Mouse (Mus musculus) gastrocnemius, postnatal 14 days (tissue): ENCODE data around the gene Tigd3. TPM values are rescaled to one million over a fixed set of nuclear protein-coding genes. Genes with fewer than 3 reads are reported as not detected.
A peak's percentile ranks its signal among the peaks of the same experiment; 100 is the strongest.

Experiments
- DNase-seq: peaks from one replicate; pipeline ENCODE4 v3.0.0; 2021; ENCODE audit warnings: mixed read lengths
- intact Hi-C: fragments of 180-260 bp; cut with DNase I; formaldehyde crosslinking; loops from one replicate; pipeline ENCODE4 v1.15.1; 2025; ENCODE audit warnings: low total_unique reads
- total RNA-seq, 2 experiments: library from RNA; stranded (reverse); gene quantifications; 2 replicates each; pipeline ENCODE4 v1.2.3; 2021

Gene Tigd3
- total RNA-seq, 2 experiments from 2014 or later, result 0.42 to 0.66 TPM

- intact Hi-C loops, result loop anchor here (5.0 kb wide), 1 partner anchor 94 kb away; no protein-coding TSS in a partner anchor
- no peak for DNase-seq
Measured at GRCm38 (mm10) chr19:5881155-5881554, 12.8 kb downstream of the Tigd3 start.

GRCm38 (mm10) chr19:5879735-5880134 is 14.2 kb downstream of the Tigd3 start:
- intact Hi-C loops, result loop anchor here (5.0 kb wide), 1 partner anchor 92 kb away; no protein-coding TSS in a partner anchor

GRCm38 (mm10) chr19:5878916-5879315 is 15.0 kb downstream of the Tigd3 start:
- no peak for DNase-seq
- intact Hi-C loops, result no loop called here

More at GRCm38 (mm10) chr19:5879735-5880134, 14.2 kb downstream of the Tigd3 start:
- no peak for DNase-seq

GRCm38 (mm10) chr19:5878362-5878722 is 15.6 kb downstream of the Tigd3 start:
- intact Hi-C loops, result no loop called here
- no peak for DNase-seq

GRCm38 (mm10) chr19:5877618-5878361 is 16.2 kb downstream of the Tigd3 start, which contains the start of gene Slc25a45:
Gene Slc25a45 (plus strand): TSS chr19:5877808.
- peak; percentile 80 for DNase-seq
- intact Hi-C loops, result no loop called here

GRCm38 (mm10) chr19:5874969-5875480 is 18.9 kb downstream of the Tigd3 start, which contains the start of gene Frmd8:
Gene Frmd8 (minus strand): TSS chr19:5875274.
- DNase-seq, result peak; percentile 95
- intact Hi-C loops, result no loop called here

GRCm38 (mm10) chr19:5874391-5874968 is 19.5 kb downstream of the Tigd3 start:
- DNase-seq, result no peak
- intact Hi-C loops, result no loop called here

GRCm38 (mm10) chr19:5872931-5873556 is 20.9 kb downstream of the Tigd3 start:
- no peak for DNase-seq
- intact Hi-C loops, result no loop called here

GRCm38 (mm10) chr19:5872528-5872927 is 21.4 kb downstream of the Tigd3 start:
- DNase-seq, result no peak
- intact Hi-C loops, result no loop called here

- intact Hi-C loops, result no loop called here
- no peak for DNase-seq
Measured at GRCm38 (mm10) chr19:5871683-5872082, 22.3 kb downstream of the Tigd3 start.

- no peak for DNase-seq
- intact Hi-C loops, result no loop called here
Measured at GRCm38 (mm10) chr19:5871273-5871672, 22.7 kb downstream of the Tigd3 start.

GRCm38 (mm10) chr19:5868096-5868495 is 25.9 kb downstream of the Tigd3 start:
- DNase-seq, result no peak
- intact Hi-C loops, result no loop called here

- intact Hi-C loops, result no loop called here
- no peak for DNase-seq
Measured at GRCm38 (mm10) chr19:5864710-5865398, 29.1 kb downstream of the Tigd3 start.

GRCm38 (mm10) chr19:5863776-5864175 is 30.2 kb downstream of the Tigd3 start:
- no peak for DNase-seq
- intact Hi-C loops, result no loop called here

GRCm38 (mm10) chr19:5862335-5863085 is 31.4 kb downstream of the Tigd3 start:
- intact Hi-C loops, result no loop called here
- no peak for DNase-seq

GRCm38 (mm10) chr19:5856604-5857003 is 37.3 kb downstream of the Tigd3 start:
- no peak for DNase-seq
- intact Hi-C loops, result no loop called here

GRCm38 (mm10) chr19:5852035-5852722 is 41.8 kb downstream of the Tigd3 start:
- intact Hi-C loops, result no loop called here
- no peak for DNase-seq

GRCm38 (mm10) chr19:5851481-5851971 is 42.4 kb downstream of the Tigd3 start:
- DNase-seq, result no peak
- intact Hi-C loops, result no loop called here
